Mouse (Mus musculus) lung, adult 2 months (tissue): ENCODE data around the gene Sf3b1.

Experiments
- CTCF ChIP-seq: fragments of 200-500 bp; IDR thresholded peaks from 2 replicates; pipeline ENCODE4 v1.5.1; 2011; ENCODE audit warnings: mild to moderate bottlenecking, low read length, control low read depth; ENCODE audit not compliant: insufficient read depth
- POLR2A ChIP-seq: fragments of 200-500 bp; IDR thresholded peaks from 2 replicates; pipeline ENCODE4 v1.6.1; 2011; ENCODE audit warnings: low read depth, mild to moderate bottlenecking, control low read depth, low read length, borderline replicate concordance; ENCODE audit errors: extremely low read depth

GRCm38 (mm10) chr1:54961724-54962123 is 65.6 kb downstream of the Sf3b1 start:
- no peak for TF ChIP-seq POLR2A
- TF ChIP-seq CTCF: no peak
